Mouse (Mus musculus) cerebral cortex, adult 2 months (tissue): ENCODE data around the gene Syt17.

Experiments used
- WGBS: fragments of 180-500 bp; shearing (Covaris S2); methylation state at CpG from one replicate; pipeline ENCODE4 v1.1.7; 2018; 5-methylcytosine and 5-hydroxymethylcytosine counted together

Syt17 gene

DNA sequence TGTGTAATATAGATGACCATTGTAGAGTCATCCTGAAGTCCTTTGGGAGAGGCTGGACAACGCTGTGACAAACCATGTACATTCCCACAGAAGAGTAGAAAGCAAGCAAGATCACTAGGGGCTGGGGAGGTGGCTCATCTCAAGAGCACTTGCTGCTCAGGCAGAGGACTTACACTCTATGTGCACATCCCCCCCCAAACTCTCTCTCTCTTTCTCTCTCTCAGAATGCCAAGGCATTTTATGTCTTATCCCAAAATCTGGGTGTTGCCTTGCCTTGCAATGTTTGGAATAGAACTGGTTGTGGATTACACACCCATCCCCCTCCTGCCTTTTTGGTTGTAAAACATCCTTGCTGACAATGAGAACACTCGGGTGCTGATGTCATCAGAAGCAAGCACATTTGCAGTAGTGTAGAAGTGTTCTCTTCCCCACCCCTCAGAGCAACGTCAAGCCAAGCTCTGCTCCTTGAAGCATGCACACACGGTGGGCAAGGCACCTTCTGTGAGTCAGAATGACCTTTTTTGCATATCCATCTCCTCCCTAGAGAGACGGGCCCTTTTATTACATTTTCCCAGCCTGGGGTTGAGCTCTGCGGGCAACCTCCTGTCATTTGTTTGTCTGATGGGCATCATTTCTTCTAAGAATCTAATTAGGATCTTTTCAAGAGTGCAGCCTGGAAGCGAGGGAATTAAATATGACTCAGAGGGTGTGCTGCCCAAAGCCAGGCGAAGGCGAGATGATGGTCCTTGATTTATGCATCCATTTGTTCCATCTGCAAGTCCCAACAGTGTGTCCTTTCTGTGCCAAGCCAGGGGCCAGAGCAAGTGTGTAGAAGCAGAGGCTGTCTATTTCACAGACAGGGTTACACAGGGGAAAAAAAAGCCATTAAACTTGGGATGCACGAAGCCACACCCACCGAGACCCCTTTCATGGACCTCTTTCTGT, 15.1 kb upstream of the Syt17 start:
- WGBS: 65% methylated on average over 11 of the region's 11 CpGs

DNA sequence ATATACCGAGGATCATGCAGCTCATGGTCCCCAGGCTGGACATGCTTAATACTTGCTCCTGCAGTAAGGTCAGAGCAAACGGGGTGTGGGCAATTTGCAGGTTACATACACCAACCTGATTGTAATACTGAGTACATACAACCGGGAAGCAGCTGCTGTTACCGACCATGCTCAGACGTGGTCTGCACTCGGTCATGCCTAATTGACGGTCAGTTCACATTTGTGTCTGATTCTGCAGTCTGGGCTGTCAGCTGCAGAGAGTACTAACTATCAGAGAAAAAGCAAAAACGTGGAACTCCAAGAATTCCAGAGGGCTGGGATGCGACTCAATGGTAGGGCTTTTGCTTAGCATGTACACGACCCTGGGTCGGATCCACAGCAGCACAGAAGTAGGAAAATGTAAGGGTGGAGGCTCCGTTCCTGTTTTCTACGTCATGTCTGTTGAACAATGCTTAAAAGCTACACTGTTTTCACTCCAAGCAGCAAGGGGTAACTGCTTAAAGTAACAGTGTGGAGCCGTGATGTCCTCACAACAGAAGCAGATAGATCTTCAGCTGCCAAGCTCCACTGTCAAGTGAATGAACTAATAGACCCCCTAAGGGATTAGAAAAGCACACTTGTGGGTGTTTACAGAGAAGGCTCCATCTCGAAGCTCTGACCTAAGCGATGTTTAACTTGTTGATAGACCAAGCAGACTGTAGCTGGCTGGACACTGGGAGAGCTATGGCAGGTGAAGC, 13.5 kb upstream of the Syt17 start:
- WGBS: 55% methylated on average over 16 of the region's 16 CpGs

DNA sequence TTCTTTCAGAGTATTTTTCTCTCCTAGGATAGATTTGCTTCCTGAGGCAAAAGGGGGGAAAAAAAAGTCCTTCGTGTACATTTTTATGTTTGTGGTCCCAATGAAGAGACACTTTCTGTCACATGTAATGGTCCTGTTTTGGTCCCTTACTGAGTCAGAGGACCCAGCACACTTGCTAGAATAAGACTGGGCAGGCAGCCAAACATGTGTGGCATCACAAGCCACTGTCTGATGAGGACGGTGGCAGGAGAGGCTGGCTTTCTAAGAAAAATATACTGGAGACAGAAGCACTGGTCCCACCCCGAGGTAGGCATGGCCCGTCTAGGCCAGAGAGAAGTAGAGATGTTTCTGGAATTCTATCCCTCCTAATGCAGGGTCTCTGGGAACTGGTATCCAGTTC, 5.7 kb upstream of the Syt17 start:
- 43% methylated on average over 4 of the region's 4 CpGs for WGBS

DNA sequence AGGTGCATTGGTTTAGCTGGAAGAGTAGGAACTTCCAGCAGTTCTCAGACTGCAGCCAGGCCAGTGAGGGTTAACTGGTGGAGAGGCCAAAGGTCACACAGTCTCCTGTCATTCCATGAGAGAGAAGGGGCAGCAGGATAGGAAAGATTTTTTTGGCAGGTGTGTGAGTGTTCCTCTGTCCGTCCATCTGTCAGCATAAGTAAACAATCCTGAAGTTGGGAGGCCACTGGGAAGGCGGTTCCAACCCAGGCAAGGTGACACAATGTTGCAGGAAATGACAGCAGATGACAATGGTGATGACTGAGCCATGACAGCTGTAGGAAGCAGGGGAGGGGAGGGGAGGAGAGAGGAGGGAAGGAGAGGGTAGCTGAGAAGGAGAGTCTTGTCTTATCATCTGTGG, 4.9 kb upstream of the Syt17 start:
- WGBS: 65% methylated on average over 2 of the region's 2 CpGs

DNA sequence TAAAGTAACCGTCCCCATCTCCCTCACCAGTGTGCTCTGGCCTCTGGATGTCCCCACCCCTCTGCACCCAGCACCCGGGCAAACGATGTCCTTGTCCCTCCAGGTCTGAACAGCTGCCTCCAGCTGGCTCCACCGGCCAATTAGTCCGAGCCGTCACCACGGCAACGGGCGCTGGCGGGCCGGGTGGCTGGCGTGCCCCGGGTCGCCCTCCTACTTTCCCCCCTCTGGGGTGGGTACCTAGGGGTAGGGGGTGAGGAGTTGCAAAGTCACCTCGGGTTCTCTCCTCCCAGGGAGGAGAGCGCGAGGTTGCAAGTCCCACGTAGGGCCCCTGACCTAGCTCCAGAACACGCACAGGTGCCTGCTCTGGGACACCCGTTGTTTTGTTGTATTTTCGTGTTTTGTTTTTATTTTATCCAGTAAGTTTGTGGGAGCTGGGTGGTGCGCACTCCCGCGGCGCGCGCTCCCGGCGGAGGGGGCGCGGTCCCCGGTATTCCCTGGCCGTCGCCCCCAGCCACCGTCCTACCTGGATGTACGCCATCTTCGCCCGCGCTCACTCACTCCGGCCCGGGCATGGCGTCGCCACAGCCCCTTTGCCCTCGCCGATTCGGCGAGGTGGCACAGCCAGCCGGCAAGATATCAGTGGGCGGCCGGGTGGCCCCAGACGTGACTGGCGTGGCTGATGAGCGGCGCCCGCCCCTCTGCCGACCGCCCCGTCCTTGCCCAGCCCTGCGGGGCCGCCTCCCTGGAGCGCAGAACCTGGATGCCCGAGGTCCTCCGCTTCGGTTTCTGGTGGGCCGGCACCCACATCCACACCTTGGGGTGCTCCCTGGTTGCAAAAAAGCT, 510 bp downstream of the Syt17 start:
- 2% methylated on average over 65 of the region's 65 CpGs for WGBS

DNA sequence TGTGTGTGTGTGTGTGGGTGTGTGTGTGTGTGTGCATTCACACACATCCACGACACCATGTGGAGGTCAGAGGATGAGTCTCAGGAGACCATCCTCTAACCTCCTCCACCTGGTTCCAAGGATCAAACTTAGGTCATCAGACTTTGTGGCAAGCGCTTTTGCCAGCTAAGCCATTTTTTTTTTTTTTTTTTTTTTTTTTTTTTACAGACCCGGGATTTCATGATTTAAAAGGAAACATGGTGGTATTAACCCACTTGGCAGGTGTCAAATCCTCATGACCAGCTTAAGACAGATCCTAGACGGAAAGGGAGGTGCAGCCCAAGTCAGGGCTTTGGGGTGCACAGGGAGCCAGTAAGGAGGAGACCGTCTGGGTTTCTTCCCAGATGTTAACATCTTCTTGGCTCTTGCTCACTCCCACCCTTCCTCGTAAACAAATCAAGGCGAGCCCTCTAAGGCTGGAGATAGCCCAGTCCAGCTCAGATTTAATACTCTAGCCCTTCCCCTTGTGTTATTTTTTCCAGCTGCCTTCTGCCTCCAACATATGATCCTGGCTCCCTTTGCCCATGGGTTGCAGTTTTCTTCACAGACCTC, 4.0 kb downstream of the Syt17 start:
- WGBS: 57% methylated on average over 7 of the region's 7 CpGs

DNA sequence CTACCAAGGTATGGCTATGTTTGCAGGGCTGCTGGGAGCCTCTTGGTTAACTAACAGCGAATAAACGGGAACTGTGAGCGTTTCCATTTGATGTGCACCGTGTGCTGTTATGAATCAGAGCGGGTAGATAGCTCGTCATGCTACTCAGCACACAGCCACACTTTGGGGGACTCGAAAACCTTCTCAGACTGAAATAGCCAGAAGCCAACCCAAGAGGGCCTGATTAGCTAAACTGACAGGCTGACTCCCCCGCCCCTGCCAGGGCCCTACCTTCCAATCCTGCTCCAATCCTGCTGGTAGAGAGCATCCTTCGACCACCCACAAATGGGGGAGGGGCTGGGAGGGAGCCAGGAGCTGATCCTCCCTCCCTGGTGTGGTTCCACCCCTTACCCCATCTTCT, 4.7 kb downstream of the Syt17 start:
- 8% methylated on average over 9 of the region's 9 CpGs for WGBS

DNA sequence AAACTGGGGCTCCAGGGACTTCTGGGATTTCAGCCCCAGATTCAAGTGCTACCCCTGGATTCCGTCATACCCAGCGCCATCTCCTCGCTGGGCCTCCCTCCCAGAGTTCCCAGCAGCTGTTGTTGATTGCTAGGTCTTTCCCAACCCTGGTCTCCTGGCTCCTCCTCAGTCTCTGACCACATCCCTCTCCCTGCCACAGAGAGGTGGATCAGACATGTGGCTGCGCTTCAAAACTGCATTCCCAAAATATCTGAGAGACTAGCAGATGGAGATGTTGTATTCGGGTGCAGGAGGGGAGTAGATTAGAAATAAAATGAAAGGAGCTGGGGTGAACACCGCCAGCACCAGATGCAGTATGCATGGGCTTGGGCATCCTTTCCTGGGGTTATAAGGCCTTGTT, 6.5 kb downstream of the Syt17 start:
- WGBS: 62% methylated on average over 6 of the region's 6 CpGs

DNA sequence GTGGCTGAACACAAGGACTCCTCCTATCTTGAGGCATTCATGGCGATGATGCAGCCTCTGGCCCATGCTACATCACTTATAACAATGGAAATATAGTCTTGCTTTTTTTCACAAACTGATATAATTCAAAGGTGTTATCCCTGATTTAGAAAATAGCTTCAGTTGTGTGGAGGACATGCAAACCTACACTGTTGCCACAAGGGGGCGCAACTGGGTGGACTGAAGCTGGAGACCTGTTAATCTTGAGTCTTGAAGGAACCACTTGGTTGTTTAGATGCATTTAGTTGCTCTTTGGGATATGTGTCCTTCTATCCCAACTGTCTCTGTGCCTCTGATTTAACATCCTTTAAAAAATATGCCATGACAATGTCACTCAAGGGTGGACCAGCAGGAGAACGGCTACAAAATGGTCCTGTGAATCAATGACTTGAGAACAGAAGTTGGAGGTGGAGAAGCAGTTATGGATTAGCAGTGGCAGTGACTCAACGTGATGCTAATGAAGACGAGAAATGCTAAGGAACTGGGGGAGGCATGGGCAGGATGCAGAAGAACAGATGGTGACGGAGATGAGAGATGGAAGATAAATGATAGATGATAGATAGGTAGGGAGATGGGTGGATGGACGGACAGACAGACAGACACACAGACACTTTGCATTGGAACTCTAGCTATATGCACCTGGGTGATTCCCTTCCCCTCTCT, 10.8 kb downstream of the Syt17 start:
- 41% methylated on average over 7 of the region's 7 CpGs for WGBS

DNA sequence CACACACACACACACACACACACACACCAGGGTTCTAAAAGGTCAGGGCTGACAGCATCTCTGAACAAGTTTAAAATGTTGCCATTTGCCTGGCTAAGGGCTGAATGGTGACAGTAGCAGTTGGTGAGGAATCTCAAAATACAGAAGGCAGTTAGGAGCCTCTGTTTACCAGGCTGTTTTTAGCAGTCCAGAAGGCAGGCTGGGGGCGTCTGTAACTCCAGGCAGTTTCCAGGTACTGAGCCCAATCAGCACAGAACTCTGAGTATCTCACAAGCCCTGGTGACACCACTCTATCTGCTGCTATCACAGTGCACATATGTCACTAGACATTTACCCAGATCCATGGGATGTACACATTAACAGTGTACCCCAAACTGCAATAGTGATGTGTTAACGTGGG, 19.1 kb downstream of the Syt17 start:
- 57% methylated on average over 2 of the region's 2 CpGs for WGBS

DNA sequence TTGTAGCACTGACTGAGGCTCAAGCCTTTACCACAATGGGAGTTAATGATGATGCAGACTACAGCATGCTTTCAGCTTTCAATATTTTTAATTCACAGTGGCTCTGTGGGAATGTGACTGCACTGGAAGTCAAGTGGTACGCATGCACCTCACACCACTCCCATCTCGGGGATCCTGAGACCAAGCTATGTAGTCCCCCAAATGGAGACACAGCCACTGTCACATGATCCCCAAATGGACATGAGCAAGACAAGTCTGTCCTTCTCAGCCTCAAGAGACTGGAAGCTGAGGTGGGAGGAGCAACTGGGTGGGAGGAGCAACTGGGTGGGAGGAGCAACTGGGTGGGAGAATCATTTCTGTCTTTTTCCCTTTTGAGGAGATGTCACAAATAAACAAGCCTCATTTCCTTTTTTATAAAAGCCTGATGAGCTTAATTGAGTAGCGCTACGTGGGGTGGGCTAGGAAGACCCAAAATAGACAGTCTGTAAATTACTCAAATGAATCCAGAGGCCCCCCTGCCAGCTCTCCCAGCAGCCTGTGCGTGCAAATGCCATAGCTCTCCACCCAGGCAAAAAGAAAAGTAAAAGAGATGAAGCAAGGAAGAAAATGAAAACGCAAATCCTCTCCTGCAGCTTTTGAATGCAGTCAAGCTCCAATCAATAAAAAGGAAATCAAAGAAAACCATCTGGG, 28.4 kb downstream of the Syt17 start:
- 36% methylated on average over 6 of the region's 6 CpGs for WGBS

DNA sequence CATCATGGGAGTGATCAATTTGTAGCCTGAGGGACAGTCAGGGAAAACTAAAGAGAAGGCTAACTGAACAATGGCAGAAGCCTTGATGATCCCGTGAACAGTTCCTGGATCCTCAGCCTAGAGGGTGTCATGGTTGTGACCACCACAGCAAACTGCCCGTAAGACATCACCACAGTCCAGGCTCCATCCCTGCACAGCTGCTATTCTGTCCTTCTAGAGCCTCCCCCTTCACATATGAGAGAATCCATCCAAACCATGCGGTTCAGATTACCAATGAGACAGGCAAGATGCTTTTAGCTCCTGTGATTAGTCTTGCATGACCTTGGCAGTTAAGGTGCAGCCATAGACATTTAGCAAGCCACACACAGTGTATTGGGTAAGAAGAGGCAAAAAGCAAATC, 33.8 kb downstream of the Syt17 start:
- 89% methylated on average over 3 of the region's 3 CpGs for WGBS

DNA sequence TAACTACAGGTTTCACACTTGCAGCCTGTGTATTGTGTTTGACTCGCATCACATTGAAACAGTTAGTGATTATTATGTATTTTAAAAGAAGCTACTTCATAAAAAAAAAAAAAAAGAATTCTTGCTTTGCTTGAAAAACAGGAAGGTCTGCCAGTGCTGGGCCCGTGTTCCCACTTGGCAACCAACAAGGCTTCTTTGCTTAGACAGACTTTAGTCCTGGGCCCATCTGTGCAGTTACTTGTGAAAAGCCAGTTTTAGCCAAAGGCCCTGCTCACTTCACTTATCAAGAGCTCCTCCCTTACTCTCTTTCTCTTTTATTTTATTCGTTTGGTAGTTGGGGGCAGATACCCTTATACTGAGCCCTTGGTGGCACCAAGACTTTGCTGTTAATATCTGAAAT, 36.1 kb downstream of the Syt17 start:
- 36% methylated on average over 3 of the region's 3 CpGs for WGBS

DNA sequence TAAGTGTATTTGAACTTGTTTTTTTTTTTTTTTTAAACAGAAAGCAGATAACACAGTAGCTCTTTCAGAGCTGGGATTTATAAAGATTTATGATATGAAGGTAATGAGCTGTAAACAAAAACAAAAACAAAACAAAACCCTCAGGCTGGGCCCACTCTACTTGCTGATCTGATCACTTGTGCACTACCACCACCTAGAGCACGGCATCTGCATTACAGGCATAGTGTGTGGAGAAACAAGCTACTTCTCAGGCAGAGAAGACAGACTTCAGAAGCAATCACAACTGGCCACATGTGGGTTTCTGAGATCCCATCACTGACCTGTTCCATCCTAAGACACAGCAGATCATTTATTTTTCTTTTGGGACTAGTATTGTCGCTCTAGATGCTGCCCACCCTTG, 38.6 kb downstream of the Syt17 start:
- WGBS: 47% methylated on average over 2 of the region's 2 CpGs

DNA sequence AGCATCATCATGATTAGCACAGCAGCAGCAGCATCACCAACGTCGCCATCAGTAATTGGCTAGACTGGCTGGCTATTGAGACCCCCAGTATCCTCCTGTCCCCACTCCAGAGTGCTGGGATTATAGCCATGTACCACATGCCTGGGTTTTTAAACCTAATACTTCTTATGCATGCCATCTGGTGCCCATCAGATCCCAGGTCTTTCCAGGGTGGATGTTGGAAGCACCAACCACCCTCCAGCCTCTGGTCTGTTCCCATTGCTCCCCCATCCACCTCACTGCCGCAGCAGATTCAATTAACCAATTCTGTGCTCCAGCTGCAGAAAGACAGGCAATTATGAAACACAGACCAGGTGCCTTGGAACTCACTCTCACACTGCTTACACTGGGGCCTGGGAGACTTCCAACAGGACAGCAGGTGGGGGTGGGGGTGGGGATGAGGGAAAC, 45.4 kb downstream of the Syt17 start:
- WGBS: 55% methylated on average over 3 of the region's 3 CpGs

DNA sequence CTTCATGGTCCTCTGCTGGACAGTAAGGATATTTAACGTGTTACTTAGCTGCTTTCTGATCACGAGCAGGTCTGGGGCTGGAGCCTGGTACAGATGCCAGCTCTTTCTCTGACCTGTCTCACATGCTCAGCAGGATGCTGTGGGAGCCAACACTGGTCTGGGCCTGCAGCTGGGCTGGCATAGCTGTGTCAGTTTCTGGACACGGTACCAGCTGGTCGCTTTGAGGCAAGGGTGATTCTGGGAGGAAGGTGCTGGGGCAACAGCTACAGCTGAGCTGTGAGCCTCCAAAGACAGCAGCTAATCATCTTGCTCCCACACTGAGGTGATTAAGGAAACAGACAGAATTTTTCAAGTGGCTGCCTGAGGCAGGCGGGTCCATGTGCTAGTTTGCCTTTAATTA, 46.1 kb downstream of the Syt17 start:
- WGBS: 49% methylated on average over 5 of the region's 5 CpGs

DNA sequence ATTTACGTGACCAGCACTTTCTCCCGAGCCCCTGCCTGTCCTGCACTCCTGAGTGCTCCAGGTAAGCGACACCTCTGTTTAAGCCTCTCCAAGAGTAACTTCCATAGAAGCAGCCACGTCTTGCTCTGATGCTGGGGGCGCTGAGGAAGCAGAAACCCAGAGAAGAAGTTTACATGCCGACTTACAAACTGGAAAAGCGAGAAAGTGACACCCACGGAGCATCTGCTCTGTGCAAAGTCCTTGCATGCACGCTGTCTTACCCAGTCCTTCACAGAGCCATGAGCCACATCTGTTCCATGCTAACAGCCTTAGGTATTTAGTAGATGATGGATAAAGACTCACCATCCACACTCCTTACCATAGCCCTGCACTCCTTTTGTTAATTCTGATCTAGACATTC, 48.3 kb downstream of the Syt17 start:
- WGBS: 58% methylated on average over 9 of the region's 9 CpGs

DNA sequence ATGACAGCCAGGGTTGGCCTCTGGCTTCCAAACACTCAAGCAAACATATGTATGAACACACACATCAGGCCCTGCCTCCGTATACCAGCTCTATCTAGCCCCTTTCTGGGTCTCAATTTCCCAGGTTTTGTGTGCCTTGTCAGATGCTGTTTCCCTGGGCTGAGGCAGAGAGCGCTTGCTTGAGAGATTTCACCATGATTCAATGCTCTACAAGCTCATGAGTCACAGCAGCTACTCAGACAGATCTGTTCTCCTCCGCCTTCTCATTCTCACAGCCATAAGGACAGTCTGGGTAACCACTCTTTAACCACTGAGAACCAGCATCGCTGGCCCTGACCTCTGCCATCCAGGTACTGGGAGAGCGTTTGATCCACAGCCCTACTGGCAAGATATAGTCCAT, 57.3 kb downstream of the Syt17 start:
- WGBS: 49% methylated on average over 5 of the region's 5 CpGs

DNA sequence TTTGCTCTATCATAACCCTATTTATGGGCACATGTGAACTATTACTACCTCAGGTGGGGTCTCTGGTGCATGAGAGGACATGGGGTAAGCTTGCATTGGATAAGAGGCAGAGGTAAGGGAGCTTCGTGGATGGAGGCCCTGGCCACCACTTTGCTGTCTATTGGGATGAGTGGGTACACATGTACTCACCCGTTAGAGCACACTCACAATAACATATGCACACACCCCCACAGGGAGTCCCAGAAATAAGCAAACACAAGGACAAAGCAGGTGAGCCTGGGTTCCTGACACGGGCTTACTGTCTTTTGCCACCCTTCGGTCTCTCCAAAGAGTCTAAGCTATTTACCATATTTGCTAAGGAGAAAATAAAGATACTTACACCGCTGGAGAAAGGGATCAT, 67.0 kb downstream of the Syt17 start:
- WGBS: 79% methylated on average over 5 of the region's 5 CpGs

DNA sequence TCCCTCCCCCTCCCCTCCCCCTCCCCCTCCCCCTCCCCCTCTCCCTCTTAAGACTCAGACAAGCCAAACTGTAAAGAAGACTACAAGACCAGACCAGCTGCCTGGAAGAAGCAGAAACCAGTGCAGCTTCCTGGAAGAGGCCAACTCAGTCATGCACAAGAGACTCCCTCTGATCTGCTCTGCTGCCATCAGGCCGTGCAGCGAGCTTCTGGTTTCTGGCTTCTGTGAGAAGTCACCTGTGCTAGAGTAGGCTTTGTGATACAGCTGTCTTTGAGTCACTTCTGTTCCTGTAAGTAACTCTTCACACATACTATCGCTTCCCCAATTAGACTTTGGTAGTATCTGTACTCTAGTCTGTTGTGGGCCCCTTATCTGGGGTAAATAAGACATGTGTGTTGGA, 68.0 kb downstream of the Syt17 start:
- 79% methylated on average over 3 of the region's 3 CpGs for WGBS

DNA sequence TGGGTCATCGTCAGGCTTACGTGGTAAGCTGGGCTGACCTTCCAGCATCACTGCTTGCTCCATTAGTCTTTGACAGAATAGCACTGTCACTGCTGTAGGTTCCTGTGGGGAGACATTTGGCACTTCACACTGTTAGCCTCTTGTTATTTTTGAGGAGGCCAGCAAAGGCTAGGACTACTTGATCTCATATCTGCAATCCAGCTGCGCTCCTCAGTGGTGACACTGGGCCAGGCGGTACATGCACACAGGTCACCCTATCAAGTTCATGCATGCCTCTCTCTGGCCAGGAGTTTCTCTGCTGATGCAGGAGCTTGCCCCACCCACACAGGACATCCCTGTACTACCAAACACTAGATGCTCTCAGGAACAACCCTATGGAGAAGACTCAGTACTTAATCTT, 71.4 kb downstream of the Syt17 start:
- 98% methylated on average over 4 of the region's 4 CpGs for WGBS
